26 mouse cellular contexts compared by ENCODE assay signal in genomic region chr10:45398211-45398610, GRCm38 (mm10).
"Had no signal": no experiment of that assay in that cellular context is flagged by ENCODE, and none has a peak within 500 bp of the region (broad histone marks: within the 10 kb centered on the region; RNA-seq: fewer than 3 reads in every experiment).

No protein-coding gene starts in this region.

- H3K36me3 ChIP-seq: heart, embryonic 12.5 days; hindbrain, embryonic 15.5 days; kidney, embryonic 15.5 days; limb, embryonic 13.5 days; limb, embryonic 15.5 days; liver, embryonic 12.5 days had no signal

- H3K27me3 ChIP-seq: heart, embryonic 12.5 days; hindbrain, embryonic 13.5 days; hindbrain, embryonic 15.5 days; kidney, embryonic 15.5 days; limb, embryonic 13.5 days; limb, embryonic 15.5 days; liver, embryonic 12.5 days had no signal

- H3K4me1 ChIP-seq: heart, embryonic 10.5 days; heart, embryonic 12.5 days; hindbrain, embryonic 13.5 days; hindbrain, embryonic 15.5 days; kidney, embryonic 15.5 days; limb, embryonic 13.5 days; limb, embryonic 15.5 days had no signal

- H3K27ac ChIP-seq: gastrocnemius, adult 2 months; heart, embryonic 10.5 days; hindbrain, embryonic 13.5 days; hindbrain, embryonic 15.5 days; hindbrain, postnatal 0 days; kidney, embryonic 15.5 days; kidney, postnatal 0 days; limb, embryonic 13.5 days; limb, embryonic 15.5 days; liver, embryonic 12.5 days; liver, embryonic 14.5 days had no signal

- H3K4me2 ChIP-seq: heart, embryonic 12.5 days; hindbrain, embryonic 13.5 days; hindbrain, embryonic 15.5 days; kidney, embryonic 15.5 days; limb, embryonic 13.5 days; limb, embryonic 15.5 days; liver, embryonic 12.5 days had no signal

- H3K4me3 ChIP-seq: gastrocnemius, adult 2 months; heart, embryonic 10.5 days; heart, embryonic 12.5 days; hindbrain, embryonic 13.5 days; hindbrain, embryonic 15.5 days; kidney, embryonic 15.5 days; limb, embryonic 13.5 days; limb, embryonic 15.5 days; liver, embryonic 12.5 days had no signal

- ATAC-seq: hindbrain, postnatal 0 days; intestine, embryonic 16.5 days; liver, embryonic 12.5 days had no signal

- DNase-seq: gastrocnemius, adult 2 months; gastrocnemius, postnatal 10 days; gastrocnemius, postnatal 25 days; heart, adult 18-20 months; heart, postnatal 10 days; heart, postnatal 36 days; kidney, adult 11 months; kidney, adult 2 months; kidney, adult 9 months; kidney, postnatal 14 days; kidney, postnatal 36 days; layer of hippocampus, adult 9-11 months; layer of hippocampus, postnatal 36 days; left cerebral cortex, postnatal 4 days had no signal

- H3K9me3 ChIP-seq: heart, embryonic 10.5 days; heart, embryonic 12.5 days; hindbrain, embryonic 13.5 days; hindbrain, embryonic 15.5 days; kidney, embryonic 15.5 days; limb, embryonic 13.5 days; limb, embryonic 15.5 days; liver, embryonic 12.5 days had no signal

- H3K9ac ChIP-seq: heart, embryonic 12.5 days; hindbrain, embryonic 13.5 days; hindbrain, embryonic 15.5 days; kidney, embryonic 15.5 days; limb, embryonic 13.5 days; limb, embryonic 15.5 days; liver, embryonic 12.5 days; liver, embryonic 14.5 days had no signal
